Mouse (Mus musculus): ENCODE measurements around the gene Plpp7. TPM values are rescaled to one million over a fixed set of nuclear protein-coding genes. Genes with fewer than 3 reads are reported as not detected.

The Plpp7 gene
- not detected for polyA plus RNA-seq (2017; shearing (Covaris generic))

DNA sequence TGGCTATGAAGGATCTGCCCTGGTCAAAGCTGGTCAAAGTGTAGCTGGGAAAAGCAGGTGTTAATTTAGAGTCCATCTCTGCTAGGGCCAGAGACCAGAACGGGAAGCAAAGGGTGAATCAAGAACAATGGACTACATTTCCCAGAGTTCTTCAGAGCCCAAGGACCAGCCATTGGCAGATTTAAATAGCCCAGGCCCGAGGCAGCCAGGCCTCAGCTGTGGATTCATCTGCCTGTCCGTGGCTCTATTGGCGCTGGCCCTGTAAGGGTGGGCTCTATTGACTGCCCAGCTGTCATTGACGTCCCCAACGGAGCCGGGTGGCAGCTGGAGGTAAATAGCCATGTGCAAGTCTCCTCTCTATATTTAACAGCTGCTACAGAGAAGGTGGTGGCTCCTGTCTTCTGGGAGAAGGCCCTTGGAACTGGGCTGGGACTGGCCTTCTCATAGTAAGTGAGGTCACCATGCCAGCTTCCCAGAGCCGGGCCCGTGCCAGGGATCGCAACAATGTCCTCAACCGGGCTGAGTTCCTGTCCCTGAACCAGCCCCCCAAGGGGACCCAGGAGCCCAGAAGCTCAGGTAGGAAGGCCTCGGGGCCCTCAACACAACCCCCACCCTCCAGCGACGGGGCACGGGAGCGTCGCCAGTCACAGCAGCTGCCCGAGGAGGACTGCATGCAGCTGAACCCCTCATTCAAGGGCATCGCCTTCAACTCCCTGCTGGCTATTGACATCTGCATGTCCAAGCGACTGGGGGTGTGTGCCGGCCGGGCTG, at the start of gene Plpp7:
Gene Plpp7, plus strand, starts transcription at position 178 of the 771 bp plus-strand sequence.

DNA sequence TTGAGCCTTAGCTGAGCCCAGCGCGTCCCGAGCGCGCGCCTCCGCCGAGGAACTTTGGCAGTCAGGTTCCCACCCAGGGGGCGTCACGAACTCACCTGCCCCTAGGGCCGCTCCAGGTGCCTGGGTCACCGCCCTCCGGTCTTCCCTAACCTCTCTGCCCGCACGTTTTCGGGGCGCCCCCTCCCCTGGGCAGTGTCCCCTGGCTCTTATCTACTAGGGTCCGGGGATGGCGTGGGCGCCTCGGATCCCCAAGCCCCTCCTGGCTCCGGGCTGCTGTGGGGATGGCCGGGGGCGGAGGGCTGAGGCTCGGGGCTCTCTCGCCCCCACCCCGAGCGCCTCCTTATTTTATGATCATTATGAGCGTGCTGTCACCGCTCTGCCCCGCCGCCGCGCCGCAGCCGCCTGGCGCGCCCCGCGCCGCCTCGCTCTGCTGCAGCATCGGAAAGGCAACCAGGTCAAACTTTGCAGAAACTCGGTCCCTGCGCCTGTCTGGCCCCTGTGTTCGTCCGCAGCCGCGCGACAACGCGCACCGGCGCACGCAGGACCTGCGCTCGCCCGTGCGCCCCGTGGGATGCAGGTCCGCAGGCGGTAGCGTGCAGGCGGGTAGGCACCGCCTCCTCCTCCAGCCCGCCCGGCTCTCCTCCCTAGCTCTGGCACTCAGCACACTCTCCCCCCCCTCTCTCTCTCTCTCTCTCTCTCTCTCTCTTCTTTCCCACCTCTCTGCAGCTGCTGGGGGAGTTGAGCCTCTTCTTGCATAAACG, 11.0 kb upstream of the Plpp7 start, which contains the start of gene Fam78a:
Gene Fam78a, minus strand, starts transcription at position 747 of the 761 bp plus-strand sequence.

DNA sequence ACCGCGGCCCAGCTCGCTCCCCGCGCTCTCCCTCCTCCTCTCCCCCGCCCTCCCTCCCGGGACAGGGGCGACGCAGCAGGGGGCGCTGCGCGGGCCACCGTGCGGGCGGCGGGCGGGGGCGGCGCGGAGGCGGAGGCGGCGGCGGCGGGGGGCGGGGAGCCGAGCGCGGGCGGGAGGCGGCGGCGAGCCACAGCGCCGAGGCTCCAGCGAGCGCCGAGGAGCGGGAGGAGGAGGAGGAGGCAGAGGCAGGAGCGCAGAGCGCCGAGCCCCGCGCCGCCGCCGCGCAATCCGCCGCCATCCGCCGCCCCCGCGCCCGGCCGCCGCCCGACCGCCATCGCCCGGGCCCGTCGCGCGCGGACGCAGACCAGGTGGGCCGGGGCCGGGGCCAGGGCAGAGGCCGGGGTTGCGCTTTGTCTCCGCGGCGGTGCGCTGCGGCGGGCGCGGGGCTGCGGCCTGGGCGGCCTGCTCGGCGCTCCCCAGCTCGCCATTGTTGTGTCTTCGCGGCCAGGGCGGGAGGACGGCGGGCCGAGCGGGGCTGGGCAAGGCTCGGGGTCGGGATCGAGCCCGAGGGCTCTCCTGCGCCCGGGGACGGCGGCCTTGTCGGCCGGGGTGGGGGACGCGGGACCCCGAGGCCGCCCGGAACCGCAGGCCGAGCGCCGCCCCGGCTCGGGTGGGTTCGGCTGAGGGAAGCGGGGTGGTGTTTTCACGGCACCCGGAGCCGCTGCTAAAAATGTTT, 55.8 kb downstream of the Plpp7 start, which contains the start of gene Prrc2b:
Gene Prrc2b, plus strand, starts transcription at position 159 of the 736 bp plus-strand sequence.

Other genes starting within 250 kb of the Plpp7 start
- 0.21 TPM for gene Fibcd1, start 249.5 kb upstream of the Plpp7 start, polyA plus RNA-seq (2017; shearing (Covaris generic))
- not detected for gene Lamc3, start 208.2 kb upstream of the Plpp7 start, polyA plus RNA-seq (2017; shearing (Covaris generic))
- gene Aif1l, start 145.4 kb upstream of the Plpp7 start, polyA plus RNA-seq (2017; shearing (Covaris generic)) = not detected
- 106 TPM for gene Nup214, start 121.1 kb upstream of the Plpp7 start, polyA plus RNA-seq (2017; shearing (Covaris generic))
- 48.3 TPM for gene Fam78a, start 10.7 kb upstream of the Plpp7 start, polyA plus RNA-seq (2017; shearing (Covaris generic))
- 51.9 TPM for gene Prrc2b, start 55.6 kb downstream of the Plpp7 start, polyA plus RNA-seq (2017; shearing (Covaris generic))
- 6.0 TPM for gene Pomt1, start 141.1 kb downstream of the Plpp7 start, polyA plus RNA-seq (2017; shearing (Covaris generic))
- 101 TPM for gene Uck1, start 164.6 kb downstream of the Plpp7 start, polyA plus RNA-seq (2017; shearing (Covaris generic))
- gene Golga2, start 191.9 kb downstream of the Plpp7 start, polyA plus RNA-seq (2017; shearing (Covaris generic)) = 32.0 TPM
- gene Swi5, start 192.5 kb downstream of the Plpp7 start, polyA plus RNA-seq (2017; shearing (Covaris generic)) = 137 TPM

Data from naive thymus-derived CD4-positive, alpha-beta T cell, adult 5 months (primary cell).